8 mouse cellular contexts compared by ENCODE assay signal in the genomic region with DNA sequence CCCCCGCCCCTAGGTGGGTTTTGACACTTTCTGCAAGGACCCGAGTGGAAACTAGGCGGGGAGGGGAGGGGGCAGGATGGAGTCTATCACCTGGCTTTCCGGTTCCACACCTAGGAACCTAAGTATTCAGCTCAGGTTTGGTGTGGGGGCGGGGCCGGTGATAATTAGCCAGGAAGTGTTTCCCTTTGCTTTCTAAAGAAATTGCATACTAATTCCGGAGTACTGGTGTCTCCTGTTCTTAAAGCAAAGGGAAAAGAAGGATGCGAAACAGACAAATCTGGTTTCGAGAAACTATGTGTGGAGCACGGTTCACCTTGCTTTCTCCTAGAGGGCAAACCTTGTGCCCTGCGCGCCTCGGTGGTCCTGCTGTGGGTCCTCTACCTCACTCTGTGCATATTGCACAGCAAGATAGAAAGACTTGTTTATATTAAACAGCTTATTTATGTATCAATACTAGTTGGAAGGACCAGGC. TPM values are rescaled to one million over a fixed set of nuclear protein-coding genes. Genes with fewer than 3 reads are reported as not detected.
DNase-seq lines count a peak whose midpoint lies in the region; ATAC-seq and TF ChIP-seq lines count a peak whose summit lies in the region.

No protein-coding gene starts in this region.

- peak overlapping the region; percentile 36; the same call in 1 of the 2 replicates for H3K9ac ChIP-seq in hindbrain, embryonic 12.5 days
- H3K9ac ChIP-seq in liver, embryonic 12.5 days, result no peak overlapping the region

- H3K4me2 ChIP-seq in hindbrain, embryonic 12.5 days (replicated peaks), result peak overlapping the region; percentile 97
- peak overlapping the region; percentile 65 for H3K4me2 ChIP-seq in liver, embryonic 12.5 days

- H3K27me3 ChIP-seq in thymus, adult 2 months (ENCODE audit: control insufficient read depth, insufficient read depth, low read length), result peaks cover 28% of the 10 kb centered on the region
- H3K27me3 ChIP-seq in hindbrain, embryonic 12.5 days, result peaks cover 83% of the 10 kb centered on the region
- peaks cover 94% of the 10 kb centered on the region for H3K27me3 ChIP-seq in liver, embryonic 12.5 days (replicated peaks)

- no peaks in the 10 kb centered on the region for H3K9me3 ChIP-seq in hindbrain, embryonic 12.5 days (replicated peaks)
- H3K9me3 ChIP-seq in liver, embryonic 12.5 days (replicated peaks), result no peaks in the 10 kb centered on the region

- no peak for TF ChIP-seq CTCF in thymus, adult 2 months (IDR thresholded peaks at IDR 0.05; ENCODE audit: borderline replicate concordance, control insufficient read depth, extremely low read depth, insufficient read depth, low read length, poor library complexity)
- TF ChIP-seq CTCF in olfactory bulb, adult 2 months (IDR thresholded peaks at IDR 0.05; ENCODE audit: insufficient read depth, low read depth, low read length), result no peak

- WGBS in thymus, adult 2 months, result 10% methylated on average over 13 of the region's 13 CpGs
- WGBS in hindbrain, embryonic 12.5 days, result 7% methylated on average over 13 of the region's 13 CpGs
- 9% methylated on average over 13 of the region's 13 CpGs for WGBS in liver, embryonic 12.5 days (ENCODE audit: insufficient replicate concordance)
- 21% methylated on average over 13 of the region's 13 CpGs for WGBS in olfactory bulb, adult 2 months

- no peak overlapping the region for H3K27ac ChIP-seq in thymus, adult 2 months (ENCODE audit: control insufficient read depth, insufficient read depth, low read length)
- H3K27ac ChIP-seq in hindbrain, embryonic 12.5 days, result no peak overlapping the region
- H3K27ac ChIP-seq in liver, embryonic 12.5 days, result no peak overlapping the region
- H3K27ac ChIP-seq in olfactory bulb, adult 2 months (ENCODE audit: insufficient read depth, low read depth, low read length), result no peak overlapping the region

- H3K4me3 ChIP-seq in thymus, adult 2 months (ENCODE audit: control insufficient read depth, insufficient read depth, low read length), result peak overlapping the region; percentile 27; the same call in 1 of the 2 replicates
- peak overlapping the region; percentile 57 for H3K4me3 ChIP-seq in hindbrain, embryonic 12.5 days
- H3K4me3 ChIP-seq in liver, embryonic 12.5 days, result peak overlapping the region; percentile 47
- peak overlapping the region; percentile 62; the same call in 1 of the 2 replicates for H3K4me3 ChIP-seq in olfactory bulb, adult 2 months (ENCODE audit: insufficient read depth, low read depth, low read length)

- H3K36me3 ChIP-seq in thymus, adult 2 months (ENCODE audit: control insufficient read depth, insufficient read depth, low read length), result no peaks in the 10 kb centered on the region
- H3K36me3 ChIP-seq in hindbrain, embryonic 12.5 days, result no peaks in the 10 kb centered on the region
- H3K36me3 ChIP-seq in liver, embryonic 12.5 days, result no peaks in the 10 kb centered on the region

- DNase-seq in thymus, adult 2 months, result no peak
- DNase-seq in thymus, postnatal 0 days (ENCODE audit: low spot score), result no peak
- DNase-seq in cerebellum, postnatal 14 days, result no peak
- DNase-seq in layer of hippocampus, postnatal 36 days, result no peak
- DNase-seq in adrenal gland, postnatal 36 days, result no peak

- peaks cover 11% of the 10 kb centered on the region; the same call in 1 of the 2 replicates for H3K4me1 ChIP-seq in thymus, adult 2 months (replicated peaks; ENCODE audit: control insufficient read depth, insufficient read depth, low read length)
- H3K4me1 ChIP-seq in hindbrain, embryonic 12.5 days, result peaks cover 37% of the 10 kb centered on the region
- H3K4me1 ChIP-seq in liver, embryonic 12.5 days, result peaks cover 27% of the 10 kb centered on the region
- peaks cover 24% of the 10 kb centered on the region for H3K4me1 ChIP-seq in olfactory bulb, adult 2 months (ENCODE audit: control insufficient read depth, insufficient read depth, low read length)

- no peak for ATAC-seq in hindbrain, embryonic 12.5 days (ENCODE audit: low FRiP score)
- no peak for ATAC-seq in liver, embryonic 12.5 days

- TF ChIP-seq POLR2A in thymus, adult 2 months (IDR thresholded peaks at IDR 0.05; ENCODE audit: control insufficient read depth, extremely low read depth, insufficient read depth, low read length, poor library complexity), result no peak
- TF ChIP-seq POLR2A in olfactory bulb, adult 2 months (IDR thresholded peaks at IDR 0.05; ENCODE audit: insufficient read depth, low read depth, low read length), result no peak

RNA-seq across cellular contexts. Expression of a gene that starts 2.2 kb away (rescaled TPM):
- 6.6 and 6.9 TPM in 2 replicates for polyA plus RNA-seq in thymus, adult 2 months (2012; rRNA removed)
- polyA plus RNA-seq in thymus, postnatal 0 days (2015; fragmentation: Nextera tagmentation; extraction: Ambion mirVana), result 0.68 and 1.1 TPM in 2 replicates
- 0.21 and 0.35 TPM in 2 replicates for polyA plus RNA-seq in hindbrain, embryonic 12.5 days (2016; fragmentation: Nextera tagmentation; extraction: Ambion mirVana)
- polyA plus RNA-seq in liver, embryonic 12.5 days (2016; fragmentation: Nextera tagmentation; extraction: Ambion mirVana), result 0.20 and 0.24 TPM in 2 replicates
- polyA plus RNA-seq in olfactory bulb, adult 2 months (2012; ENCODE audit: insufficient read depth, insufficient read length, low replicate concordance, missing spikeins), result not detected in 2 replicates
- total RNA-seq in layer of hippocampus, postnatal 36 days (2021), result 10 to 100 TPM; 18.4 to 20.4 TPM
- 1 to 10 TPM; 2.9 to 4.1 TPM for total RNA-seq in adrenal gland, postnatal 36 days (2021)
